Mouse (Mus musculus) heart, embryonic 14.5 days (tissue): ENCODE results near the gene M1ap. TPM values are rescaled to one million over a fixed set of nuclear protein-coding genes. Genes with fewer than 3 reads are reported as not detected.

Experiments
- ATAC-seq: fragments of 200-750 bp; cut with Nextera tagmentation; 2 replicates; pipeline ENCODE4 v1.8.0; 2017; ENCODE audit warnings: low read depth, moderate TSS enrichment; ENCODE audit not compliant: insufficient number of reproducible peaks, insufficient read depth, low FRiP score
- H3K27ac ChIP-seq, 2 experiments: fragments of 200-500 bp in 1 of 2; fragments of 300-500 bp in 1 of 2; sonication (generic) in 1 of 2; replicated peaks in 1 of 2; 2 replicates each; pipeline ENCODE4 v1.5.1; 2012 to 2014; ENCODE audit warnings: low read depth in 2 of 2, low read length in 2 of 2, control low read depth in 1 of 2, mild to moderate bottlenecking in 1 of 2, mixed read lengths in 1 of 2; ENCODE audit not compliant: control insufficient read depth in 1 of 2, insufficient read depth in 1 of 2
- H3K27me3 ChIP-seq: fragments of 300-500 bp; sonication (generic); 2 replicates; pipeline ENCODE4 v1.6.1; 2014; ENCODE audit warnings: mild to moderate bottlenecking, low read length, control low read depth; ENCODE audit not compliant: control insufficient read depth, insufficient read depth
- H3K36me3 ChIP-seq: fragments of 300-500 bp; sonication (generic); 2 replicates; pipeline ENCODE4 v1.6.1; 2014; ENCODE audit warnings: mild to moderate bottlenecking, control low read depth, low read length, mixed read lengths; ENCODE audit not compliant: control insufficient read depth, insufficient read depth
- H3K4me1 ChIP-seq, 2 experiments: fragments of 200-500 bp in 1 of 2; fragments of 300-500 bp in 1 of 2; sonication (generic) in 1 of 2; 2 replicates each; pipeline ENCODE4 v1.6.1; 2012 to 2014; ENCODE audit warnings: low read length in 2 of 2, control low read depth in 1 of 2, mixed read lengths in 1 of 2; ENCODE audit not compliant: control insufficient read depth in 2 of 2, insufficient read depth in 2 of 2
- H3K4me2 ChIP-seq: fragments of 300-500 bp; sonication (generic); 2 replicates; pipeline ENCODE4 v1.6.1; 2014; ENCODE audit warnings: mild to moderate bottlenecking, low read length
- H3K4me3 ChIP-seq, 2 experiments: fragments of 200-500 bp in 1 of 2; fragments of 300-500 bp in 1 of 2; sonication (generic) in 1 of 2; 2 replicates each; pipeline ENCODE4 v1.5.1; 2012 to 2014; ENCODE audit warnings: low read length in 2 of 2, mild to moderate bottlenecking in 2 of 2, control low read depth in 1 of 2, low read depth in 1 of 2, moderate library complexity in 1 of 2; ENCODE audit not compliant: control insufficient read depth in 1 of 2, insufficient read depth in 1 of 2
- H3K9ac ChIP-seq: fragments of 300-500 bp; sonication (generic); 2 replicates; pipeline ENCODE4 v1.6.1; 2014; ENCODE audit warnings: mild to moderate bottlenecking, low read length
- H3K9me3 ChIP-seq: fragments of 300-500 bp; sonication (generic); 2 replicates; pipeline ENCODE4 v1.6.1; 2016; ENCODE audit warnings: low read length, control low read depth; ENCODE audit not compliant: control insufficient read depth
- WGBS: fragments of 180-500 bp; shearing (Covaris S2); extraction: QIAGEN DNeasy Blood & Tissue Kit; methylation state at CpG from one replicate; pipeline ENCODE4 v1.1.7; 2014; 5-methylcytosine and 5-hydroxymethylcytosine counted together
- polyA plus RNA-seq: library from polyadenylated mRNA; unstranded; fragments of >200 nt; fragmentation: Nextera tagmentation; extraction: Ambion mirVana; gene quantifications from 2 replicates; pipeline ENCODE4 v1.2.1, GENCODE M21; 2014

Gene M1ap
- polyA plus RNA-seq, 1 experiment from 2014 or later = 0.35 TPM

- no peak for ATAC-seq
- H3K27me3 ChIP-seq = peaks cover 27% of the 10 kb centered on the region
- 76% methylated on average over 8 of the region's 8 CpGs for WGBS
- no peak overlapping the region for H3K9ac ChIP-seq
- H3K27ac ChIP-seq = no peak overlapping the region
- H3K4me1 ChIP-seq = peaks cover 8 to 18% of the 10 kb centered on the region in 2 experiments
- H3K4me2 ChIP-seq = no peak overlapping the region
- 0 out of 2 replicates have a peak, but pooled peaks cover 4% of the 10 kb centered on the region for H3K36me3 ChIP-seq
- no peaks in the 10 kb centered on the region for H3K9me3 ChIP-seq
- H3K4me3 ChIP-seq = no peak overlapping the region
Measured at GRCm38 (mm10) chr6:83027293-83027692, 80.6 kb downstream of the M1ap start.

- no peak for ATAC-seq
- Histone ChIP-seq H3K36me3 (0 out of 2 replicates have a peak, but pooled peaks cover 4% of the 10 kb centered on the region), H3K4me2 (no peak overlapping the region), H3K27ac (no peak overlapping the region), H3K4me3 (no peak overlapping the region), H3K27me3 (peaks cover 27% of the 10 kb centered on the region), H3K9me3 (no peaks in the 10 kb centered on the region), H3K4me1 (peaks cover 10 to 18% of the 10 kb centered on the region in 2 experiments), H3K9ac (no peak overlapping the region)
- 43% methylated on average over 7 of the region's 9 CpGs for WGBS
Measured at GRCm38 (mm10) chr6:83027706-83028105, 81.0 kb downstream of the M1ap start.

GRCm38 (mm10) chr6:83029777-83030176 is 83.1 kb downstream of the M1ap start:
- ATAC-seq = no peak
- Histone ChIP-seq H3K4me1 (peaks cover 15 to 23% of the 10 kb centered on the region in 2 experiments), H3K27ac (no peak overlapping the region), H3K9ac (no peak overlapping the region), H3K4me3 (no peak overlapping the region), H3K36me3 (0 out of 2 replicates have a peak, but pooled peaks cover 4% of the 10 kb centered on the region), H3K27me3 (peaks cover 27% of the 10 kb centered on the region), H3K4me2 (no peak overlapping the region), H3K9me3 (no peaks in the 10 kb centered on the region)
- WGBS = 45% methylated on average over 10 of the region's 10 CpGs

GRCm38 (mm10) chr6:83031111-83031510 is 84.4 kb downstream of the M1ap start:
- no peak for ATAC-seq
- H3K9ac ChIP-seq = no peak overlapping the region
- WGBS = 74% methylated on average over 7 of the region's 7 CpGs
- no peak overlapping the region for H3K27ac ChIP-seq
- H3K36me3 ChIP-seq = 0 out of 2 replicates have a peak, but pooled peaks cover 4% of the 10 kb centered on the region
- peaks cover 27% of the 10 kb centered on the region for H3K27me3 ChIP-seq
- H3K4me3 ChIP-seq = no peak overlapping the region
- peaks cover 15 to 23% of the 10 kb centered on the region in 2 experiments for H3K4me1 ChIP-seq
- H3K9me3 ChIP-seq = no peaks in the 10 kb centered on the region
- no peak overlapping the region for H3K4me2 ChIP-seq

GRCm38 (mm10) chr6:83031921-83032590 is 85.4 kb downstream of the M1ap start:
- peak overlapping the region; percentile 92 for H3K4me2 ChIP-seq
- no peak for ATAC-seq
- H3K9me3 ChIP-seq = no peaks in the 10 kb centered on the region
- peaks cover 26% of the 10 kb centered on the region for H3K27me3 ChIP-seq
- H3K4me1 ChIP-seq = peaks cover 15 to 23% of the 10 kb centered on the region in 2 experiments
- peak overlapping the region; percentile 83; the same call in 1 of the 2 replicates for H3K9ac ChIP-seq
- WGBS = 51% methylated on average over 18 of the region's 18 CpGs
- 0 out of 2 replicates have a peak, but pooled peaks cover 4% of the 10 kb centered on the region for H3K36me3 ChIP-seq
- H3K27ac ChIP-seq = no peak overlapping the region
- peak overlapping the region; percentile 68 to 75 for H3K4me3 ChIP-seq

GRCm38 (mm10) chr6:83032769-83033191 is 86.1 kb downstream of the M1ap start:
- under 1% methylated on average over 31 of the region's 31 CpGs for WGBS
- no peak for ATAC-seq
- Histone ChIP-seq H3K4me3 (peak overlapping the region; percentile 68 to 75), H3K4me1 (peaks cover 15 to 19% of the 10 kb centered on the region in 2 experiments), H3K27ac (peak overlapping the region in 1 of 2 experiments; percentile 77; a peak in 1 of 4 replicates), H3K27me3 (peaks cover 24% of the 10 kb centered on the region), H3K9me3 (no peaks in the 10 kb centered on the region), H3K4me2 (peak overlapping the region; percentile 92), H3K36me3 (0 out of 2 replicates have a peak, but pooled peaks cover 4% of the 10 kb centered on the region), H3K9ac (peak overlapping the region; percentile 83)

GRCm38 (mm10) chr6:83033249-83034185 is 86.8 kb downstream of the M1ap start, which contains the start of the genes Dok1 and Loxl3:
Gene Dok1, minus strand, starts transcription at chr6:83033471.
Gene Loxl3, plus strand, starts transcription at chr6:83034173.
- ATAC-seq = peak; percentile 79
- Histone ChIP-seq H3K9me3 (no peaks in the 10 kb centered on the region), H3K4me2 (peak within 1 kb of the TSS; percentile 92), H3K9ac (peak within 1 kb of the TSS; percentile 83), H3K4me1 (peaks cover 17 to 18% of the 10 kb centered on the region in 2 experiments), H3K27ac (peak within 1 kb of the TSS; percentile 77), H3K4me3 (peak within 1 kb of the TSS; percentile 68 to 75), H3K36me3 (0 out of 2 replicates have a peak, but pooled peaks cover 4% of the 10 kb centered on the region), H3K27me3 (peaks cover 20% of the 10 kb centered on the region)
- under 1% methylated on average over 51 of the region's 51 CpGs for WGBS
